Mouse (Mus musculus): Measurements from ENCODE around the gene Plxna3.

- TF ChIP-seq CTCF (IDR thresholded peaks at IDR 0.05; ENCODE audit: extremely low read depth, insufficient read length, insufficient replicate concordance, low read depth, low read length) (no peak), POLR2A (IDR thresholded peaks at IDR 0.05; ENCODE audit: low read depth, low read length) (no peak)
Observed at GRCm38 (mm10) chrX:74367512-74367911, 38.6 kb downstream of the Plxna3 start.

Data from small intestine, adult 2 months (tissue).